Mouse (Mus musculus): ENCODE data around the gene Ccdc9. TPM values are rescaled to one million over a fixed set of nuclear protein-coding genes. Genes with fewer than 3 reads are reported as not detected.

Gene Ccdc9
- 100 to 1,000 TPM in 1 of 4 experiments, 10 to 100 TPM in 3; 80.6 to 105 (median 83.6) TPM for total RNA-seq (2022)

DNA sequence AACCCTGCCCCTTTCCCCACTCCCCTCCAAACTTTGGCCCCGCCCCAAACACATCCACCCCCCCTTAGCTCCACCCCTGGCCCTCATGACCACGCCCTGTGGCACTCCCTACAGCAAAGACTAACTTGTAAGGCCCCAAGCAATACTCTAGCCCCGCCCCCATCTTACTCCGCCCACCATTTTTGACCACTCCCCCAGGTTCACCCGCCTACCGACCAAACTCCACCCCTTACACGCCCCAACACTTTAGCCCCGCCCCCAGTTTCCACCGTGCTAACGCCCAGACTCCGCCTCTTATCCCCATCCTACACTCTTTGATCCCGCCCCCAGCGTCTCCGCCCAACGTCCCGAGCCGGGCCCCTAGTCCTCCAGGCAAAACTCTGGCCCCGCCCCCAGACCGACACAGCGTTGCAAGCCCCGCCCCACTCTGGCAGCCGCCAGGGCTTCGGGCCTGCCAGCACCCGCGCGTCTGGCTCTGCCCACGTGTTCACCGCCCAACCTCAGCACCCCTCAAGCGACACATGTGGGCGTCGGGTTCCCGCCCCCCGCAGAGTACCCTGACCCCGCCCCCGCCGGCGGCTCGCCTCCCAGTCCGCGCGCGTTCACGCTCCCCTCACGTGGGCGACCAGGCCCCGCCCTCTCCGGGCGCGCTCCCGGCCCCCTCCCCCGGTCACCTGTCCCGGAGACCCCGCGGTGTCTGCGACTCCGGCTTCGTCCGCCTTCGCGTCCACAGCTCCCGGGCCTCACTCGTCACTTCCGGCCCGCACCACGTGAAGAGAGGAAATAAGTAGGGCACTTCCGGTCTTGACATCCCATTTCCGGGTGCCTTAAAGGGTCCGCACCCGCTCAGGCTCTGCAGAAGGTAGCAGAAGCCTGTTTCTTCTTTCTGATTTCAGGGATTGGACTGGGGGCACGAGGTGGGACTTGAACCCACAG is at the start of gene Ccdc9:
Gene Ccdc9, minus strand, starts transcription at position 770 of the 936 bp plus-strand sequence.
- peak; percentile 95 to 99 for DNase-seq (ENCODE audit: low spot score in 2 of 2)

DNA sequence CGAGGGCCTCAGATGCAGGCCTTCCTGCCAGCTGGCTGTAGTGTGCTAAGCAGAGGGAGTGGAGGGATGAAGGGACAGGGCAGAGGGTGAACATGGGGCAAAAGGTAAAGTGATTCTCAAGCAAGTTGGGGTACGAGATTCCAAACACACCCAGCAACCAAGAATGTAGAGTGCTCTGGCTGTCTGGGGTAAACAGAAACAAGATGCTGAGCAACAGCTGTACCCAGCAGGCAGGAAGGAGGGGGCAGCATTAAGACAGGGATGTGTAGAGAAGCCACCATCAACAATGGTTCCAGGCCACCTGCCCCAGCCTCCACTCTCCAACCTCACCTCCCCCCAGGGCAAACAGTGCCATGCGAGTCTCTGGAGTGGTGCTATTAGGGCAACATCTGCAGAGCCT is 42.6 kb upstream of the Ccdc9 start:
- DNase-seq (ENCODE audit: low spot score in 2 of 2), result no peak

DNA sequence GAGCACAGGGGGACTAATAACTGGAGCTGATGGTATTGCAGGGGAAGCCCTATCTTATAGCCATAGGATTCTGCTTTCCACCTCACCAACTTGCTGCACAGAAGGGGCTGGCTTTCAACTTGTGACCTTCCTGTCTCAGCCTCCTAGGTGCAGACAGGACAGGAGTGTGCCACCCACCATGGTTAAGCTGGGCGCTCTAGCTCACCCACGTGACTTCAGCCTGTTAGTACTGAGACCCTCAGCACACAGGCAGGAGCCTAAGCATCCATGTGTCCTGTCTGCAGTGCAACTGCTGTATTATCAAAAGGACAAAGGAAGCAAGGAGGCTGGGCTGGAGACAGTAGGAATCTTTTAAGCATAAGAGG is 40.0 kb upstream of the Ccdc9 start:
- no peak for DNase-seq (ENCODE audit: low spot score in 2 of 2)

DNA sequence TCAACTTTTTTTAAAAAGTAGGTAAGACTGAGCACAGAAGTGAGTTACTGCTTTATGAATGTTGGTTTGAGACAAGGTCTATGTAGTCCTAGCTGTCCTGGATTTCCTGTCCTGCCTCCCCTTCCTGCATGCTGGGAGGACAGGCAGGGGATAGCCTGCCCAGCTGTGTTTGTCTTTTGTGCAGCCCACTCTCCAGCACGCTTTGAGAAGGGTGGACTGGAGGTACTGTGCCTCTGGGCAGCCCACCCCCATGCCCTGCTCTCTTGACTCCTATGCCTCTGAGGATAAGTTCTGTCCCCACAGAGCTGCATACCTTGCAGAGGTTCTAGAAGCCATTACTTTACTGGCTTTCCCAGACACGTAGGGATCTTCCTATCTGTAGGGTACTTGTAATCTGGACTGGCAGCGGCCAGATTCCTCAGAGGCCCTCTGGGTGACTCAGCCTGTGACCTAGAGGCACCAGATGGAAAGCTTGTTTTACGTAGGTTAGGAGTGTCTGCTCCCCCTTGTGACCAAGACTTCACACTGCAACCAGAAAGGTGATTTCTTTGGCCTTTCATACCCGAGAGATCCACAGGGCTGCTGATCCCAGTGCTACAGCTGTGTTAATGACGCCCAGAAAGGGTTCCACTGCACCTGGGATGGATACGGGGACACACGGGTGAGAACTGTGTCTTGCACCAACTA is 39.5 kb upstream of the Ccdc9 start:
- no peak for DNase-seq (ENCODE audit: low spot score in 2 of 2)

DNA sequence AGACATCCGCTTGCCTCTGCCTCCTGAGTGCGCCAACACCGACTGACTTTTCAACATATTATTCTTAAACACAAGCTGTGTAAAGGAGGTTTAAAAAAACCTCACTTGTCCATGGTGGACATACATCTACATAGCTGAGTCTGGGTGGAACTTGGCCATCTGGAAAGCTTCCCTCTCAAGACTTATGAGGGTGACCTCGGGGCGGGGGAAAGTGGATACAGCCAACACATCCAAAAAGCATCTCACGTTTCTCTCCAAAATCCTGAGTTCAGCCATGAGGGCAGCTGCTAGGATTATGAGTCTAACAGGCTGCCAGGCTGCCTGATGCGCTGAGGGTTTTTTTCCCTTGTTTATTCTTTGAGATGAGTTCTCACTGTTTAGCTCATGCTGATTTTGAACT is 38.1 kb upstream of the Ccdc9 start:
- DNase-seq (ENCODE audit: low spot score in 2 of 2), result no peak

DNA sequence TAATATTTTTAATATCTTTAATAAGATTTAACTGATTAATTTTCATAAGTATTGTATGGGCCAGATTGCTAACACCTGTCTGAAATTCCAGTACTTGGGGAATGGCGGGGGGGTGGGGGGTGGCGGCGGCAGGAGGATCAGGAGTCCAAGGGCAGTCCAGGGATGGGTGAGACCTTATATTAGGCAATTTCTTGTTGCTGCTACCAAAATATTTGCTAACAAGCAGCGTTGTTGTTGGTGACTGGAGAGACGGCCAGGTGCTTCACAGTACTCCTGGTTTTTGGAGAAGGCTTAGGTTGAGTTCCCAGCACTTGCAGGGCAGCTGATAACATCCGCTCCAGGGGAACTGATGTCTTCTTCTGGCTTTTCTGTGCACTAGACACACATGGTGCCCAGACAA is 33.9 kb upstream of the Ccdc9 start:
- DNase-seq (ENCODE audit: low spot score in 2 of 2), result no peak

DNA sequence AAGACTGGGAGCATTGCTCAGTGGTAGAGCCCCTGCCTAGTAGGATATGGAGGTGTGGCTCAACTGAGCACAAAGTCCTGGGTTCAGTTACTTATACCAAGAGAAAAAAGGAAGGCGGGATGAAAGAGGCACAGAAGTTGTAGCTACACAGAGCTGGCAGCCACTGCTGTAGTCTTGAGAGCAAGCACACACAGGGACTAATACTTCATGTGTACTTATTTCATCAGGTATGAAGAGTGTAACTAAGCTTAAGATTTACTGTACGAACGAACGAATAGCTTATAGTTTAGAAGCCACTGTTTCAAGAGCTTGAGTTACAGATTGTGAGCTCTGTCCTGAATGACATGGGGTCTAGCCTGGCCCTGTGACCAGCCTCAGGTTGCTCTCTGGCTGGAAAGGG is 32.6 kb upstream of the Ccdc9 start:
- DNase-seq (ENCODE audit: low spot score in 2 of 2), result no peak

DNA sequence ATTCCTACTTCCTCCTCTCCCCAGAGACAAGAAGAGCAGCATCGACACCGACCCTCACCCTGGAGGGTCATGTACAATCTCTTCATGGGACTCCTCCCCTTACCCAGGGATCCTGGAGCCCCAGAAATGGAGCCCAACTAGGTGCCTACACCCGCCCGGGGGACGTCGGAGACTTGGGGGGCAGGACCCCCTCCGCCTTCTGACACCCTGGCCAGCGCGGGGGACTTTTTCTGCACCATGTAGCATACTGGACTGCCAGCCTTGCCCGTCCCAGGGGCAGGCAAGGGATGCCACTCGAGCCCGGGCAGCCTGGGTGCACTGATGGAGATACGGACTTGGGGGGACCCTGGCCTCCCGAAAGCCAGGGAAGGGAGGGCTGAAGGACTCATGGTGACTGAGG is 30.5 kb upstream of the Ccdc9 start:
- no peak for DNase-seq (ENCODE audit: low spot score in 2 of 2)

DNA sequence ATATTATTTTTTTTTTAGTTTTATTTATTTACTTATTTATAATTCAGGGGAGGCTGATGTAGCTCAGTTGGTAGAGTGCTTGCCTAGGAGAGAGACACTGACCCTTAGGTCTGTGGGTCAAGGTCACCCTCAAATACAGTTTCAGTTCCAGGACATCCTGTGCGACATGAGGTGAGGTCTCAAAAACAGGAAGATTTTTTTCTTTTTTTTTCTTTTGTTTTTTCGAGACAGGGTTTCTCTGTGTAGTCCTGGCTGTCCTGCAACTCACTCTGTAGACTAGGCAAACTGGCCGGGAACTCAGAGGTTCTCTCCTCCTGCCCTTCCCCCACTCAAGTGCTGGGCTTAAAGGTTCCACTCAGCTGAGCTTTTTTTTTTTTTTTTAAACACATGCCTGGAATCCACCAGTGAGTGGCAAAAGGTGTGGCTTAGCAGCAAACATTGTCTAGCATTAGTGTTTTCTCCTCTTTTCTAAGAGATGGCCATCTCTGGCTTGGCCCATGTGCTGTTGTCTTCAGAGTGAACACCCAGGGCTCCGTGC is 28.7 kb upstream of the Ccdc9 start:
- DNase-seq (ENCODE audit: low spot score in 2 of 2), result no peak

DNA sequence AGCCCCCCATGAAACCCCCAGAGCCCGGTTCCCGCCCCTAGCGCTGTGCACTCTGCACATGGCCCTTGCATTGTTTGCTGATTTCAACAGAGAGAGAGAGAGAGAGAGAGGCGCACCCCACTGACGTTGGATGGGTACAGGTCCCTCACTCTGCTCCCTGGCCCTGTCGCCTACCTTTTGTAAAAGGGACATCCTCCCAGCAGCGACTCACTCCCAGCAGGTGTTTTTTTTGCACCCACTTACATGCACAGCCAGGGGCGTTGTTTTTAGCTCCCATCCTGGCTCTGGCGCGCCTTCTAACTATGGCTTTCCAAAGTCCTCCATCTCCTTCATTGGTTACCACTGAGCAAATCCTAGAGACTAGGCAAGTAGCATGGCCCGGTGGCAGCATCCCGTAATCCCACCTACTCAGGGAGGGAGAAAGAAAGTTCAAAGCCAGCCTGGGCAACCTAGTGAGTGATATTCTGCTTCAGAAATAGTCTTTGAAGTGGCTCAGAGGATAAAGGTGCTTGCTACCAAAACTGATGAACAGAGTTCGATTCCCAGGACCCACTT is 27.7 kb upstream of the Ccdc9 start:
- peak in 1 of 2 experiments; percentile 43 for DNase-seq (ENCODE audit: low spot score in 2 of 2)

DNA sequence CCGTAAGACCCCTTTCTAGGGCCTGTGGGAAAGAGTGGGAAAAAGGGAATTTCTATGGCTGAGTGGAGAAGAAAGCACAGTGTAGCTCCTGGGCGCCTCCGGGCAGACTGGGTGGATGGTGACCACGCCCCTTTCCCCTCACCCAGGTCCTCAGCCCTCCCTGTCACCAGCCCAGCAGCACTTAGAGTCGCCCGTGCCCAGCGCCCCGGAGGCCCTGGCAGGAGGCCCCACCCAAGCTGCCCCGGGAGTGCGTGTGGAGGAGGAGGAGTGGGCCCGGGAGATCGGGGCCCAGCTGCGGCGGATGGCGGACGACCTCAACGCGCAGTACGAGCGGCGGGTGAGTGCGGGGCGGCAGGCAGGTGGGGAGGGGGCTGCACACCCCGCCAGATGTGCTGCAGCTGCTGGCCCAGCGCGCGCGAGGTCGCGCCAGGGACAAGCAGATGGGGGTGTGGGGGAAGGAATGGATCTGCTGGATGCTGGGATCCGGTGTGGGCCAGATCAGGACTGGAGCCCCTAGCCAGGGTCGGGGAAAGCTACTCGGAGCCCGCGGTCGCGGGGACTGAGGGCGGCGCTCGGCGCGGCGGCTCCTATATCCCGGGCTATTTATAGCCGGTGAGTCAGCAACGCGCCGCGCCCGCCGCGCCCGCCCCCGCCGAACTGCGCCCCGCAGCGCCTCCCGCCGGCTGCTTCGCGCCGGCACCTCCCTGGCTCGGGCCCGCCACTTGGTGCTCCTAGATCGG is 27.1 kb upstream of the Ccdc9 start:
- peak; percentile 70 to 71 for DNase-seq (ENCODE audit: low spot score in 2 of 2)

DNA sequence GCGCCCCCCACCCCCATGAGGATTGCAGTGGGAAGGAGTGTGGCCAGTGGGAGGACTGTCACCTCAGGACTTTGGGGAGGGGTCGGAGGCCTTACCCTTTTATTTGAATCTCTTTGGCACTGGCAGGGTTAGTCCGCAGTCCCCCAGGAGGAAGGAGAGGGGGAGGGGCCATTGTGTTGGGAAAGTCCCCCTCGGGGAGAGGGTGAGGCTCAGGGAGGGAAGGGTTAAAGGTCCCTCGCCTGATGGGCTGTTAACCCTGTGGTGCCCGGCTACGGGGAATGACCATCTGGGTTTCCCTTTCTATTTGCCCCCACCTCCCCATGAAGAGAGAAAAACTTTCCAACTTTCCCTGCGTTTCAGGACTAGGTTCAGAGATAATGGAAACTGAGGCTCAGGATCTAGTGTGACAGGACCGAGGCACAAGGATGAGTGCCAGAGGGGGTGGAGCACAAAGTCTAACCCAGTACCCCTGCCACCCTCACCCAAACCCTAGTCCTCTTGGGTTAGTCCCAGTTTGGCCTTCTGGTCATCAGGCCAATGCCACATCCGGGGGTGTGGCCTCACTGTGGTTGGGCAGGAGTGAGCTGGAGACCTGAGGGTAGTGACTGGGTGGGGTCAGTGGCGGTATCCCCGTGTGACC is 26.2 kb upstream of the Ccdc9 start:
- peak in 1 of 2 experiments; percentile 48 for DNase-seq (ENCODE audit: low spot score in 2 of 2)

DNA sequence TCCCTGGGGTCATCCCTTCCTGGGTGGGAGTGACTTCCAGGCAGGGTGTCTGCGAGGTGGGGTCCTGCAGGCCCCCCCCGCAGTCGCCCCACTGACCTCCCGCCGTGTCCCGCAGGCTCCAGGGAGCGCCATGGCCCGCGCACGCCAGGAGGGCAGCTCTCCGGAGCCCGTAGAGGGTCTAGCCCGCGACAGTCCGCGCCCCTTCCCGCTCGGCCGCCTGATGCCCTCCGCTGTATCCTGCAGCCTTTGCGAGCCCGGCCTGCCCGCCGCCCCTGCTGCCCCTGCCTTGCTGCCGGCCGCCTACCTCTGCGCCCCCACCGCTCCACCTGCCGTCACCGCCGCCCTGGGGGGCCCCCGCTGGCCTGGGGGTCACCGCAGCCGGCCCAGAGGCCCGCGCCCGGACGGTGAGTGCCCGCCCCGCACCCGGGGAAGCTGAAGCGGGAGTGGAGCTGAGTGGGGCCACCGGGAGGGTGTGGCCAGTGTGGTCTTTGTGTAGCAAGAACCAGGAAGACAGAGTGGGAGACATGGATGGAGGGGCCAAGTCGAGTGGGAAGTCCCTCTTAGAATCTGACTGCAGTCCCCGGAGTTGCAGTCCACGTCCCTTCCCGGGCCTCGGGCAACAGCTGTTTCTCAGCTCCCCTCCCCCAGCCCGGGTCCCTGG is 25.5 kb upstream of the Ccdc9 start:
- DNase-seq (ENCODE audit: low spot score in 2 of 2), result no peak

DNA sequence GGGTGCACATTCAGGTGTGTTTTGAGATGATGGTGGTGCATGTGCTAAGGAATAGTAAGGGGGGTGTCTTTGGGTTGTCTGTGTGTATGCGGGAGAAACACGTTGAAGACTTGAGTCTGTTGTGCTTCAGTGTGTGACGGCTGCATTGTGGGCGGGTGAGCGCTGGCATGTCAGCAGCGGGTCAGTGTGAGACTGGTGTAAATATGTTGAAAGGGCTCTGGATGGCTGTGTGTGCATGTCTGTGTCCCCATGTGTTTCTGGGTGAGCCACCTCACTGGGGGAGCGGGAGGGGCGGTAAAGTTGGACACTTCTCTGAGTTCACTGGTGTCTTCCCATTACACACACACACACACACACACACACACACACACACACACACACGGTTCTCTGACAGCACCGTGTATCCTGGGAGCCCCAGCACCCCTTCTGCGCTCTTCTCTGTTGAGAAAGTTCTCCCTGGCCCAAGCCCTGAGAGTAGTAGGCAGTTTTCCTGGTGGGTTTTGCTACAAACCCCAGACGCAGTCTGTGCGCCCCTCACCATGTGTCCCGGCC is 24.9 kb upstream of the Ccdc9 start:
- peak in 1 of 2 experiments; percentile 43 for DNase-seq (ENCODE audit: low spot score in 2 of 2)

DNA sequence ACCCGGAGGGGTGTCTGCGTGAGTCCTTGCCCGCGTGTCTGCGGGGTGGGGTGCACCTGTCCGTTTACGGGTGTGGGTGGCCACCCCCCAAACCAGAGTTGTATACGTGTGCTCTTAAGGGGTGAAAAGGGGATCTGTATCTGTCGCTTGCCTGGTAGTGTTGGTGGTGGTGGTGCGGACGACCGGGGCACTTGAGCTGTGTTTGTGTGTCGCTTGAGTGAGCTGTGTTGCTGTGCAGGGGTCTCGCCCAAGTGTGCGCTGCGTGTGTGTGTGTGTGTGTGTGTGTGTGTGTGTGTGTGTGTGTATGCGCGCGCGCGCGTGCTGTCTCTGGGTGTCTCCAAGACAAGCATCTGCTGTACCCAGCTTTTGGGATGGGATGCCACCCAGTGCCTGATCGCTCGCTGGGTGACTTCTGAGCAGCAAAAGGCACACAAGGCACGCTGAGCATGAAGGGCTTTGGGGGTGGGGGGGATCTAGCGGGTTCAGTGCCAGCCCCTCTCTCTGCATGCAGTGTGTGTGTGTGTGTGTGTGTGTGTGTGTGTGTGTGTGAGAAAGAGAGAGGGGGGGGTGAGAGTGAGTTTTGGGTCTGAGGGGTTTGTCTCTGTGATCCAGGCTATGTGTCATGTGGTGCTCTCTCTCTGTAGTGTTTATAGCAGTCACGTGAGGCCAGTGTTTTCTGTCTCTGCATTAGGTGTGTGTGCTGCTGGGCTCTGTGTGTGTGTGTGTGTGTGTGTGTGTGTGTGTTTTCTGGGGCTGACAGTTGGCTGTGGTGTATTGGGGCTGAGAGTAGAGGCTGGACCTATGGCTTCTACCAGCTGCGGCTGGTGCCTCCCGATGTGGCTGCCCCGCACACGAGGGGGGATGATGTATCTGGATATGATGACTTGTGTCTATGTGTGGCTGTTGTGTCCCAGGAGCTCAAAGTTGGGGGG is 24.2 kb upstream of the Ccdc9 start:
- DNase-seq (ENCODE audit: low spot score in 2 of 2), result peak; percentile 40 to 65

DNA sequence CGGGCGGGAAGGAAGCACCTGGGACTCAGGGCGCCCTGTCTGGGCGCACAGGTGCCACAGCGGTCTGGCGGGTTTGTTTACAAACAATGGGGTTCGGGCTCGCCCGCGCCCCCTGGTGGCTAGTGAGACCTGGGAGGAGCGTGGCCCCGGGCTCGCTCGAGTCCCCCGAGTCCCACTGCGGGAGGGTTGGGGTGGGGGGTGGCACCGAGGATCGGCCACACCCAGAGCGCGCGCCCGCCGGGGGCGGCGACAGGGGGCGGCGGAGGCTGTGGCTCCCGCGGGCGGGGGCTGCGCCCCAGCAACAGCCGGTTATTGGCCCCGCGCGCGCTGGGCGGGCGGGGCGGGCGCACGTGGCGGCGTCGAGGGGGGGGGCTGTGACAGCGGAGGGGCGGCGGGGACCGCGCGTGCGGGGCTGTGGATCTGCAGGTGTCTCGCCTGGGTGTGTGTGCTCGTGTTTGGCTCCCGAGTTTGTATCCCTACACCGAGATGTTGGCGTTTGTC is 23.5 kb upstream of the Ccdc9 start:
- DNase-seq (ENCODE audit: low spot score in 2 of 2), result peak; percentile 68 to 73

DNA sequence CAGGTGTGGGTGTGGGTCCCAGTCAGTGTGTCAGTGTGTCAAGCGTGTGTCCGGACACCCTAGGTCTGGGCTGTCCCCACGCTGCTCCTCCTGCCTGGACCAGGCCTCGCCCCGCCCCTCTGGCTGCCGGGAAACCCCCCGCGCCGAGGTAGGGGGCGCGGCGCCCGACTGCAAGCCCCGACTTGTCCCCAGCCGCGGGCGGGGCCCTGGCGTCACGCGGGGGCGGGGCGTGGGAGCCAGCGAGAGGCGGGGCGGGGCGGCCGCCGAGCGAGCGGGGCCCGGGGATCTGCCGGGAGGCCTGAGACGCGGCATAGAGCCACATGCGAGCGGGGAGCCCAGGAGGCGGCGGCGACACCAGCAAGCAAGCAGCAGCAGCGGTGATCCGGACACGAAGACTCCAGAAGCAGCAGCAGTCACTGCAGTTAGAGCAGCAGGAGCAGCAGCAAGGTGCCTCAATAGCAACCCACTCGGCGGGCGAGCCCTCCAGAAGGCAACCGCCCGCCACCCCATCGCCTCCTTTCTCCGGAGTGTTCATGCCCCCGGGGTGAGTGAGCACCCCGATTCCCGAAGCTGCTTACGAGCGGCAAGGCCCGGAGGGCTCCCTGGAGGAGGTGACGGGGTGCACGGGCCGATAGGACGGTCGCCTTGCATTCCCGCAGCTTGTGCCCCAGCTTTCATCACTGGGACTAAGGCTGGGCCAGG is 22.9 kb upstream of the Ccdc9 start:
- DNase-seq (ENCODE audit: low spot score in 2 of 2), result peak; percentile 64 to 79

Data from left cerebral cortex, adult 8-10 months (tissue).